Mouse (Mus musculus): ENCODE results near the gene Rhof. TPM values are rescaled to one million over a fixed set of nuclear protein-coding genes. Genes with fewer than 3 reads are reported as not detected.

The Rhof gene
- polyA plus RNA-seq, 1 experiment from 2014 or later: 16.7 TPM

- 0 out of 2 replicates have a peak overlapping the region, but pooled peaks have one; percentile 18 for H3K27ac ChIP-seq (replicated peaks)
- no peaks in the 10 kb centered on the region for H3K9me3 ChIP-seq
- no peak for ATAC-seq (ENCODE audit: low FRiP score, low read depth)
- peak overlapping the region; percentile 99 for H3K4me2 ChIP-seq
- peak overlapping the region; percentile 100 for H3K9ac ChIP-seq
- WGBS: 36% methylated on average over 20 of the region's 20 CpGs
- H3K36me3 ChIP-seq: peaks cover 19% of the 10 kb centered on the region
- peaks cover 57% of the 10 kb centered on the region for H3K4me1 ChIP-seq (replicated peaks)
- no peaks in the 10 kb centered on the region for H3K27me3 ChIP-seq
- peak overlapping the region; percentile 94 for H3K4me3 ChIP-seq
These were observed 12.5 kb upstream of the Rhof start for GRCm38 (mm10) chr5:123144746-123145590.

GRCm38 (mm10) chr5:123143971-123144745 lies 11.7 kb upstream of the Rhof start:
- Histone ChIP-seq H3K4me1 (replicated peaks) (peaks cover 49% of the 10 kb centered on the region), H3K9me3 (no peaks in the 10 kb centered on the region), H3K4me3 (peak overlapping the region; percentile 94), H3K4me2 (peak overlapping the region; percentile 99), H3K27me3 (no peaks in the 10 kb centered on the region), H3K36me3 (peaks cover 19% of the 10 kb centered on the region), H3K27ac (replicated peaks) (peak overlapping the region; percentile 100; the same call in 1 of the 2 replicates), H3K9ac (peak overlapping the region; percentile 100)
- WGBS: 3% methylated on average over 17 of the region's 17 CpGs
- ATAC-seq (ENCODE audit: low FRiP score, low read depth): no peak

DNA sequence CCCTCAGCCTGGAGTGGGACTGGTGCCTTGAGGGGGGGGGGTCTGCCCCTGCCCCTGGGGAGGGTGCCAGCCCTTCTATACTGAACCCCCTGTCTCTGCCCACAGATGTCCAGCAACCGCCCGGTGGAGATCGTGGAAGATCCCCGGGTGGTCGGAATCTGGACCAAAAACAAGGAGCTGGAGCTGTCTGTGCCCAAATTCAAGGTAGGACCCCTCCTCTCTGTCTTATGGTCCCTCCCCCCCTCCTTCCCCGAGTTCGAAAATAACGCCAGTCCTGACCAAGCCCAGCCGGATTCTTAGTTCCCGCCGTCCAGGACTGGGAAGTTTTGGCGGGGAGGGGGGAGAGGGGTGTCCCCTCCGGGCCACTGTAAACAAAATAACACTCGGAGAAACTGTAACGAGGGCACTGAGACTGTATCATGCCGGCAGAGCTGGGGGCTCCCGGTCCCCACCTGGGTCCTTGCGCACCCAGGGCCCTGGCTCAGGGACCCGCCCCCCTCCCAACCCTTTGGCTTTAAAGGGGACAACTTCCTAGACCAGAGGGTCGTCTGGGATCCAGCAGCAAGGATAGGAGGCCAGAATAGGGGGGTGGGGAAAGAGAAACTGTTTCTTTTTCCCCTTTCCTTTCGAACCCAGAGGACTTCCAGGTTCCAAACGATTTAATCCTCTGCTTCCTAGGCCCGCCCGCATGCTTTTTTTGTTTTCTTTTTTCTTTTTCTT lies 10.9 kb upstream of the Rhof start:
- peak overlapping the region; percentile 94 for H3K4me3 ChIP-seq
- WGBS: 2% methylated on average over 24 of the region's 24 CpGs

DNA sequence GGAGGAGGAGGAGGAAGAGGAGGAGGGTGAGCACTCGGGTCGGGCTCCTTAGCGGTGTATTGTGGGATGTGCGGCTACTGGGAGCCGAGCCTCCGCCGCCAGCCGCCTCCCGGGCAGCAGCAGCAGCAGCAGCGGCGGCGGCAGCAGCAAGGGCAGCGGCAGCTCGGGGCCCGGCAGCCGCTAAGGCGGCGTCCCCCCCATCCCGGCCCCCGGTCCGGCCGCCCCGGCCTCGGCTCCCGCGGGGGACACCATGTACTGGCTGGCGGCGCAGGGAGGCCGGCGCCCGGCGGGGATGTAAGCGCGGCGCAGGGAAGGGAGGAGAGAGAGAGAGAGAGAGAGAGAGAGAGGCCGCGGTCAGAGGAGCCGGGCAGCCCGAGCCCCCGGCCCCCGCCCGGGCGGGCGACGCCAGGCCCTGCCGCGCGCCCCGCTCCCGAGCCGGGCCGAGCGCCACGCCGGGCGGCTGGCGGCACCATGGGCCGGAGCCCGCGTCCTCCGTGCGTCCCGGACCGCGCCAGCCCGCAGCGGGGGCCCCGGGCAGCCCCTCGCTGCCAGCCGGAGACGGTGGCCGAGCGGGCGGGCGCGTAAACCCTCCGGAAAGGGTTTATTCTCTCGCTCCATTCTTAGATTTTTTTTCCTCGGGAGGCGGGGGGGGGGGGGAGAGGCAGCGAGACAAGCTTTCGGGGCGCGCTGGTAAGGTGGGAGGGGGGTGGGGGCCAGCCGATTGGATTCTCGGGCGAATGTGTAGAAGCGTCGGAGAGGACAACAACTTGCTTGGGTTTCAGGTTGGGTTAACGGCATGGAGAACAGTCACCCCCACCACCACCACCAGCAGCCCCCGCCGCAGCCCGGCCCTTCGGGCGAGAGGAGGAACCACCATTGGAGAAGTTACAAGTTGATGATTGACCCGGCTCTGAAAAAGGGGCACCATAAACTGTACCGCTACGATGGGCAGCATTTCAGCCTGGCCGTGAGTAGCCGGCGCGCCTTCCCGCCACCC lies 10.0 kb upstream of the Rhof start, which contains the start of gene Setd1b:
TSS of gene Setd1b (plus strand) at position 33 of the 997 bp plus-strand sequence.
- Histone ChIP-seq H3K9me3 (no peaks in the 10 kb centered on the region), H3K4me1 (replicated peaks) (peaks cover 43% of the 10 kb centered on the region), H3K27me3 (no peaks in the 10 kb centered on the region), H3K27ac (replicated peaks) (peak within 1 kb of the TSS; percentile 100), H3K4me3 (peak within 1 kb of the TSS; percentile 94), H3K9ac (peak within 1 kb of the TSS; percentile 100), H3K4me2 (peak within 1 kb of the TSS; percentile 99), H3K36me3 (peaks cover 9% of the 10 kb centered on the region; the same call in 1 of the 2 replicates)
- WGBS: under 1% methylated on average over 50 of the region's 103 CpGs
- peak; percentile 12; the same call in 1 of the 2 replicates for ATAC-seq (ENCODE audit: low FRiP score, low read depth)

More for the DNA sequence above, 10.9 kb upstream of the Rhof start:
- Histone ChIP-seq H3K4me2 (peak overlapping the region; percentile 99), H3K4me1 (replicated peaks) (peaks cover 41% of the 10 kb centered on the region), H3K27me3 (no peaks in the 10 kb centered on the region), H3K9ac (peak overlapping the region; percentile 100), H3K27ac (replicated peaks) (peak overlapping the region; percentile 100), H3K36me3 (peaks cover 15% of the 10 kb centered on the region), H3K9me3 (no peaks in the 10 kb centered on the region)
- no peak for ATAC-seq (ENCODE audit: low FRiP score, low read depth)

DNA sequence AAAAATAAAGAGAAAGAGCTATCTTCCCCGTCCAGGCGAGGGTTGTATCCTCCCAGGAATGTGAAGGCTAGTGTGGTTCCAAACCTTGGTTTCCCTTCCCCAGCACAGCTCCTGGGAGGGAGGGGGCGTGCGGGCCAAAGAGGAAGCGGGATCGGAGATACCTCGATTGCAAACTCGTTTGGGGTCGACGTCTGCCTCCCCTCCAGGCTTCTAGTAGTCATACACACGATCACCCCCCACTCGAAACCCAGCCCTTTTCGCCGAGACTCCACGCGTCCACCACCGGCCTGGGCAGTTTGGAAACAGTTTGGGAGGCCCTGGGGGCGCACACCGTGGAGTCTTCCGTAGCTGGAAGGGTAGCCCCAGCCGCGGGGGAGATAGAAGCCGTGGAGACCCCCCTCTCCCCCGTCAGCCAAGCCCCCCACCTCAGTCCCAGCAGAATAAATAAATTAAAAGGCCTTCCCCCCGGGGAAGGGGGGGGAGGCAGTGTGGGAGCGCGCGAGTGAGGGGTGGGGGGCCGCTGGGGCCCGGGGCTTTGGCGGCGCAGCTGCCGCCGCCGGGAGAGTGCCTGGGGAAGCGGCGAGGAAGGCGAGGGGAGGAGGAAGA lies 9.2 kb upstream of the Rhof start:
- H3K27ac ChIP-seq (replicated peaks): peak overlapping the region; percentile 100
- WGBS: under 1% methylated on average over 28 of the region's 38 CpGs
- peak overlapping the region; percentile 94 for H3K4me3 ChIP-seq
- ATAC-seq (ENCODE audit: low FRiP score, low read depth): peak; percentile 5; the same call in 1 of the 2 replicates
- H3K9me3 ChIP-seq: no peaks in the 10 kb centered on the region
- peak overlapping the region; percentile 100 for H3K9ac ChIP-seq
- H3K4me1 ChIP-seq (replicated peaks): peaks cover 49% of the 10 kb centered on the region
- H3K27me3 ChIP-seq: no peaks in the 10 kb centered on the region
- H3K36me3 ChIP-seq: peaks cover 4% of the 10 kb centered on the region; the same call in 1 of the 2 replicates
- peak overlapping the region; percentile 99 for H3K4me2 ChIP-seq

GRCm38 (mm10) chr5:123140694-123141554 lies 8.4 kb upstream of the Rhof start:
- Histone ChIP-seq H3K27me3 (no peaks in the 10 kb centered on the region), H3K4me3 (peak overlapping the region; percentile 94), H3K4me2 (peak overlapping the region; percentile 99), H3K9ac (peak overlapping the region; percentile 100), H3K36me3 (no peaks in the 10 kb centered on the region), H3K9me3 (no peaks in the 10 kb centered on the region), H3K27ac (replicated peaks) (peak overlapping the region; percentile 100), H3K4me1 (replicated peaks) (peaks cover 49% of the 10 kb centered on the region)
- WGBS: under 1% methylated on average over 31 of the region's 31 CpGs
- peak; percentile 73 for ATAC-seq (ENCODE audit: low FRiP score, low read depth)

GRCm38 (mm10) chr5:123139722-123140627 lies 7.5 kb upstream of the Rhof start:
- Histone ChIP-seq H3K4me1 (replicated peaks) (peaks cover 49% of the 10 kb centered on the region), H3K4me3 (peak overlapping the region; percentile 94), H3K4me2 (peak overlapping the region; percentile 99), H3K27me3 (no peaks in the 10 kb centered on the region), H3K27ac (replicated peaks) (peak overlapping the region; percentile 100), H3K36me3 (no peaks in the 10 kb centered on the region), H3K9me3 (no peaks in the 10 kb centered on the region), H3K9ac (peak overlapping the region; percentile 100)
- ATAC-seq (ENCODE audit: low FRiP score, low read depth): no peak
- under 1% methylated on average over 28 of the region's 28 CpGs for WGBS

DNA sequence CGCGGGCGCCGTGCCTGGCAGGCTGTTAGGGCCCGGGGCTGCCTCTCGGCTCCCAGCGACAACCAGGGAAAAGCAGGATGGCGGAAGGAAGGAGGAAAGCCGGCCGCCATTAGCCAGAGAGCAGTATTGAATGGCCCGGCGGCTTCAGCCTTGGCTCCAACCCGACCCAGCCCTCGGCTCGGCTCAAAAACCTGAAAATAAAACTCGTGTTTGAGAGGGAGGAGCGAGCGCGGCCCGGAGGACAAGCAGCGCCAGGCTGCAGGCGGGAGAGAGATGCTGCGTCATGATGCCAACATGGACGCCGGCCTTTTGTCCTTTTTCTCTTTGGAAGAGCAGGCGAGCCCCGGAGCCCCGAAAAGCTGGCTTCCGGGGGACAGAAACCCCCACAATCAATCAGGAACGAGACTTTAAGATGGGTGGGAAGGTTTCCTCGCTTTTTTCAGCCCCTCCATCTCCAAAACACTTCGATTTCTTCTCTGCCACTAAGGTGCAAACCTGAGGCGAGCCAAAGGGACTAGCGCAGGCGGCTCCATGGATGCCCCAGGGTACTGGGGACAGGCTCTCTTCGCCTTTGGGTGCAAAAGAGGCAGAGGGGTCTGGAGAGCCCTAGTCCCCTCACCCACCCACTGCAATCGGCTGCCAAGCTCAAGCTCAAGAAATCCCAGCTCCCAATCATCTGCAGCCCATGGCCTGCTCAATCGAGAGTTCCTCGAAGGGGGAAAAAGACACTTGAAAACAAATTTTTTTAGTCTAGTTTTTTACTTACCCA lies 6.6 kb upstream of the Rhof start:
- ATAC-seq (ENCODE audit: low FRiP score, low read depth): 0 out of 2 replicates have a peak, but pooled peaks have one; percentile 1
- Histone ChIP-seq H3K4me2 (peak overlapping the region; percentile 99), H3K27ac (replicated peaks) (peak overlapping the region; percentile 100), H3K4me1 (replicated peaks) (peaks cover 49% of the 10 kb centered on the region), H3K4me3 (peak overlapping the region; percentile 94), H3K9ac (peak overlapping the region; percentile 100), H3K9me3 (no peaks in the 10 kb centered on the region), H3K36me3 (no peaks in the 10 kb centered on the region), H3K27me3 (no peaks in the 10 kb centered on the region)
- under 1% methylated on average over 39 of the region's 39 CpGs for WGBS
